19 mouse cellular contexts compared by ENCODE assay signal in the genomic region with DNA sequence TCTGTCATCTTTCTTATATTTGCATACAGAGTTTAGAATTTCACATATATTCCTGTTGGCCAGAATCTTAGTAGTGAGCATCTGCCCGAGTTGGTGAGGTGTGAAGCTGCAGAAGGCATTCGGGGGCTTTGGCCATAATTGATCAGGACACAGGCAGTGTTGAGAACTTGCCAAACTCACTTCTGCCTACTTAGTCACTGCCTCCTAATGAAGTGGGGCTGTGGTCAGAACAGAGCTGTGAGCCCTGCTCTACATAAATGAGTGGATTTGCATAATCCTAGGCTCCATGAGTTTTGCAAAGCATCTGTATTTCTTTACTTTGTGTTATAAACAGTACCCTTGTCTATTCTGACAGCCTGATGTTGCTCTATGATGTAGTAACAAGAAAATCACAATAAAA.
"Had no signal": no experiment of that assay in that cellular context is flagged by ENCODE, and none has a peak within 500 bp of the region (broad histone marks: within the 10 kb centered on the region; RNA-seq: fewer than 3 reads in every experiment).

No protein-coding gene starts in this region.

- H3K4me2 ChIP-seq: limb, embryonic 12.5 days; limb, embryonic 15.5 days; liver, embryonic 11.5 days; lung, embryonic 14.5 days; midbrain, embryonic 15.5 days; neural tube, embryonic 13.5 days; stomach, embryonic 15.5 days had no signal

- H3K27ac ChIP-seq: limb, embryonic 12.5 days; limb, embryonic 15.5 days; liver, embryonic 14.5 days; macrophage; midbrain, embryonic 15.5 days; neural tube, embryonic 13.5 days; stomach, embryonic 15.5 days had no signal

- H3K9me3 ChIP-seq: limb, embryonic 12.5 days; limb, embryonic 15.5 days; midbrain, embryonic 15.5 days; neural tube, embryonic 13.5 days; stomach, embryonic 15.5 days had no signal

- H3K4me1 ChIP-seq: limb, embryonic 12.5 days; stomach, embryonic 15.5 days had no signal

- H3K9ac ChIP-seq: limb, embryonic 12.5 days; limb, embryonic 15.5 days; liver, embryonic 14.5 days; liver, postnatal 0 days; lung, embryonic 14.5 days; midbrain, embryonic 15.5 days; neural tube, embryonic 13.5 days; stomach, embryonic 15.5 days had no signal

- H3K36me3 ChIP-seq: limb, embryonic 12.5 days; limb, embryonic 15.5 days; midbrain, embryonic 15.5 days; neural tube, embryonic 13.5 days; stomach, embryonic 15.5 days had no signal

- H3K4me3 ChIP-seq: limb, embryonic 12.5 days; limb, embryonic 15.5 days; midbrain, embryonic 15.5 days; myocyte; neural tube, embryonic 13.5 days; stomach, embryonic 15.5 days had no signal

- DNase-seq: kidney, postnatal 14 days; kidney, postnatal 4 days; left cerebral cortex, postnatal 4 days; liver, postnatal 0 days; lung, embryonic 14.5 days; retina, postnatal 1 day; right cerebral cortex, postnatal 25 days; spleen, adult 18-20 months; thymus, postnatal 25 days had no signal

- ATAC-seq: liver, postnatal 0 days; lung, postnatal 0 days; midbrain, embryonic 15.5 days had no signal

- H3K27me3 ChIP-seq: limb, embryonic 12.5 days; limb, embryonic 15.5 days; midbrain, embryonic 15.5 days; neural tube, embryonic 13.5 days; stomach, embryonic 15.5 days had no signal
